Mouse (Mus musculus) cerebellum, adult 8-10 months (tissue): ENCODE measurements around the gene Ibsp.

Experiments
- DNase-seq: peaks from one replicate; pipeline ENCODE4 v3.0.0; 2022

The Ibsp gene

GRCm38 (mm10) chr5:104344526-104345240 lies 45.7 kb downstream of the Ibsp start:
- DNase-seq: no peak

GRCm38 (mm10) chr5:104345241-104345630 lies 46.3 kb downstream of the Ibsp start:
- DNase-seq: no peak

- no peak for DNase-seq
Observed at GRCm38 (mm10) chr5:104351041-104351440, 52.1 kb downstream of the Ibsp start.

GRCm38 (mm10) chr5:104351874-104352273 lies 52.9 kb downstream of the Ibsp start:
- no peak for DNase-seq

- DNase-seq: no peak
Observed at GRCm38 (mm10) chr5:104357575-104357974, 58.6 kb downstream of the Ibsp start.

GRCm38 (mm10) chr5:104358592-104358991 lies 59.6 kb downstream of the Ibsp start:
- no peak for DNase-seq

GRCm38 (mm10) chr5:104359257-104359656 lies 60.3 kb downstream of the Ibsp start:
- DNase-seq: no peak
